Mouse (Mus musculus) skeletal muscle tissue, adult 2 months (tissue): ENCODE data around the gene Nell1.

Experiments
- DNase-seq: peaks from one replicate; pipeline ENCODE4 v3.0.0-alpha.2; 2012; ENCODE audit warnings: low read depth, low spot score

Nell1 gene

DNA sequence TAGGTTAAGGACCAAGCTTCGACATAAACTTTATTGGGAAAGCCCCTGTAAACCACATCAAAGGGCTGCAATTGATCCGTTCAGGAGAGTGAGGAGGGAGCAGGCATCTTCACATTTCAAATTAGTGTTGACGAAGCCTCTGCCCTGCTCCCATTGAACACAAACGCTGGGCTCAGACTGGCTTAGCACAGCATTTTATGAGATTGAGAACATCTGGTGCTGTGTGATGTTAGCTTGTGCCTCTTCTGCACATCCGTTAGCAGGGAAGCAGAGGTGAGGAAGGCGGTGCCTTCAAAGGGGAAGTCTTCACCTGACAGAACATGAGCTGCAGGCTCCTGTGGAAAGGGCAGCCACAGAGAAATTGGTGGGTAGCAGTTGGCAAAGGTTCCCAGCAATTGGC is 66.4 kb downstream of the Nell1 start:
- no peak for DNase-seq

DNA sequence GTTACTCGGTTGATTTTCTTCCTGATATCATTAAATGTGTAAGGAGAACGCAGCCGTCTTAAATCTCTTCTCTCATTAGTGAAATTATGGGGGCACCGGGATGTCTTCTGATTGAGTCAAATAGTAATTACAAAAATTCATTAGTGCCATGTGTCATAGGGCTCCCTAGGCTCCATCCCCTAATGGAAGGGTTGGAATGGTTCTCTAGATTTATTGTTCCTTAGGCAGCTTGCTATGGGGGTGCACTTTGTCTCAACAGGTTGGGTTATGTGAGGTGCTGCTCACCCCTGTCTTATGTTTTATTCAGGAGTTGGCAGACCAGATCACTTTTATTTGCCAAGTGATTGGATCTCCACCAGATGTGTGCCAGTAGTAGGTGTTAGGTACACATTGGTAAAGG is 75.5 kb downstream of the Nell1 start:
- no peak for DNase-seq

DNA sequence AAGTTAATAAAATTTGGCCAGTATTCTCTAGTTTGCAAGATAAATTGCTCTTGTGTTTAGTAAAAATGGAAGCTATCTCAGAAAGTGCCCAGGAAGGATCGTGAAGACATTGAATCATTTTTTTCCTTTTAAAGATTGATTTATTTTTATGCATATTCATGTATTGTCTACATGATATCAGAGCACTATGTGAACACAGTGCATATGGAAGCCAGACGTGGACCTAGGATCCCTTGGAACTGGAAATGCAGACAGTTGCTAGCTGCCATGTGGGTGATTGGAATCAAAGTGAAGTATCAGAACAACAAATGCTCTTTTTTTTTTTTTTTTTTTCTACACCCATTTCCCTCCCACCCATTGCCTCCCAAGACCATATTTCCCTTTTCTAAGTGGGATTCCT is 79.0 kb downstream of the Nell1 start:
- DNase-seq: no peak

DNA sequence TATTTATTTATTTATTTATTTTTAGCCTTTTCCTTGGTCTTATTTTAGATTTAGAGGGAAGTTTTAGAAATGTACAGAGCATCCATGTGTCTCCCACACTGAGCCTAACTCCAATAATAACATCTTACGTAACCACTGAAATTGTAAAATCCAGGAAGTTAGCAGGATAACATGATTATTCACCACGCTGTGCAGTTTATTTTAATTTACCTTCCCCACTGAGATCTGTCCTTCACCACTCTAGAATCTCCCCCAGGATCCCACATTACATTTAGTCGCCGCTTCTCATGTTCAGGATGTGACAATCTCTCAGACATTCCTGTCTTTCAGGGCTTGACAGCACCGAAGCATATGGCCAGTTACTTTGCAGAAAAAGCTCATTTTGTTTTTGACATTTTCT is 119.8 kb downstream of the Nell1 start:
- DNase-seq: no peak

DNA sequence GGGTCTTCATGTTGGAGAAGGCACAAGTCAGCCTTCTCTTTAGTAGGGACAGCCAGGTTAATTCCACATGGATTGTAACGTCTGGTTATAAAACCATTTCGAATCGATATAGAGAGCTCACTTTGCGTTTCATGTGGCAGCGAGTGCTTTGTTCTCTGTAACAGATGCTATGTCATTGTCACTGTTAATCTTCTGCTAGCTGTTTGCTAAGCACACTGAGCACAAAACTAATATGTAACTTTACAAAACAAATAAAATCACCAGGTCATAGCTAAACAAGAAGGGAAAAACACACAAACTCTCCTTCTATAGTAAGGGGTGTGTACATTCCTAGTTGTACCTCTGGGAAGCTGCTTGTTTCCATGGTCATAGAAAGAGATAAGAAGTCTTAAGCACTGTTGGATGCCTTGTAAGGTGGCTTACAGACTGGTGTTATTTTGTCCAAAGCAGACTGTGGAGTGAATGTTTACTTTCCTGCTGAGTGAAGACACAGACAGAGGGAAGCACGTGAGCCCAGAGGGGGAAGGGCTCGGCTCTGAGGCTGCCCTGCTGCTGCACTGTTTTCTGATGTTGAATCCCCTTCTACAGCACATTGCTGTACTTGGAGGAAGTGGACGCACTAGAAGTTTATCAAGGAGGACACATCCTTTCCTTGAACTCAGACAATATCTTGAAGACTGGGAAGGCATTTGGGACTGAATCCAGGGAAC is 131.1 kb downstream of the Nell1 start:
- DNase-seq: no peak

DNA sequence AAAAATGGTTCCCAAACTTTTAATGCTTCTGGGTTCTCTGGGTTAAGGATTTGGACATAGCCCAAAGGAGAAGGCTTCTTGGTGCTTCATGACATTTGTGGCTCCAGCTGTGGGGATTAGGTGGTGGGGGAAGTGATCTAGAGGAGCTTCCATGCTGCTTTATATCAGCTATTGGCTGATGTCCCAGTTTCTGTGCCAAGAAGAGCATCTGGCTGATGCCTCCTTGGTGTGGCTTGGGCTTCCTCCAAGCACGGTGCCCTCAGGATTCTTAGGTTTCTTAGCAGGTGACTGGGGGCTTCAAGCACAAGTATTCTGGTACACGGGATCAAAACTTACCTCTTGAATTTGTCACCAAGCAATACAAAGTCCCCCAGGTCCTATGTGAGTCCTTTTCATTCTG is 132.6 kb downstream of the Nell1 start:
- no peak for DNase-seq

DNA sequence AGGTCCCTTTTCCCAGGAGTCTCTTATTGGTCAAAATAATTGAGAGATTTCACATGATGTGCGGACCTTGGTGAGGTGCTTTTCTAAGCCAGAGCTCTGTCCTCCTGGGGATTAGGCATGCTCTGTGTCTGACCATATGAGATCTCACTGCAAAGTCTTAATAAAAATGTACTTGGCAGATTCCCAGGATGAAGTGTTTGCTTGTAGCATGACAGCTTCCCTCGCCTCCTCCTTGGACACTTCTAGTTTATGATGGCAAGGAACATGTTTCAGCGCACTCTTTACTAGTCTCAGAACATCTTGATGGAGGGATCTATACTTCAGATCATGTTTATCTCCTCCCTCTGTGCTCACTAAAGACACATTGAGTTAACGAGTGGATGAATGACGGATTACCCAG is 143.7 kb downstream of the Nell1 start:
- no peak for DNase-seq

DNA sequence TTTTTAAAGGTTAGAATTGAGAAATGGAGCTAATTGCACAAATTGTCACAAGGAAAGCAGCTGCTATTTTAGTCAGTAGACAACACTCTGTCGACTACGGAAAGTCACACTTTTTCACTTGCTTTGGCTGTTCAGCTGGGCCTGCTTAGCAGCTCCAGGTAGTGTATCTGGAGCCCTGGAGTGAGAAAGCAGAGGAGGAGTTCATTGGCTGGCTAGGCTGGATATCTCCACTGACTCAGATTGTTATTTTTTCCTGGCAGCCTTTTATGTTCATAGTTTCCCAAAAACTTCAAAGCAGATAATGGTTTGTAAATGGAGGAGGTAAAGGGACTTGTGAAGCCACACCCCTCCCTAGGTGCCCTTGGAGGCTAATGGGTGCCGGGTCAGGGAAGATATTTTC is 163.0 kb downstream of the Nell1 start:
- no peak for DNase-seq

DNA sequence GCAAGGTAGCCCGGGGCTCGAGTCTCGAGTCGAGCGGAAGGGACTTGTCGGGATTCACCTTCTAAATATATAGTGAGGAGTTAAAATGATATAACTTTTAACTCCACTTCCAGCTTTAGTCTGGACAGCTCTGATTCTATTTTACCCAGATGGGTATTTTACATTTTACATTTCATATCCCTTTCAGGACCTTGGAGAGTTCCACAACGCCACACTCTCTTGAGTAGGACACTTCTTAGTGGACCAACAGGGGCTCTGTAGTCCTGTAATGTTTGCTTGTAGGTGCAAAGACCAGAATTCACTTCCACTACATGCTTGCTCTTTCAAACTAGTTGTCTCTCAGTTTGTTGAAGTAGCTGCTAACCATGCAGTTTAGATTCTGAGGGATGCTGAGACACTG is 174.7 kb downstream of the Nell1 start:
- DNase-seq: no peak

DNA sequence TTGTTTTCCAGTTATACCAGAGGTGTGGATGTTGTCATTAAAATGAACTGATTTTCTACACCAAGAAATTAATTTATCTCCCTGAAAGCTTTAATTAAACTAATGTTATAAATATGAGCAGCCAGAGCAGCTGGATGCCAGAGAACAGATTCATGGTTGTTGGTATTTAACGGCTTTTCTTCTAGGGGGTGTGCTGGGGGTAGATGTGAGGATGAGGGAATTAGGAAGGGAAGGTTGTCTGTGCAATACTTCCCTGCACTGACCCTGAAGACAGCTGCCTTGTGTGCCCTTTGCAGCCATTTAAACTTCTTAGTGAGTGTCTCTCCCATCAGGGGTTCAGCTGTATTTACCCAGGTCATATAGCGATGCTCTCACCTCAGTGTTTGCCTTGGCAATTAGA is 176.2 kb downstream of the Nell1 start:
- DNase-seq: no peak

DNA sequence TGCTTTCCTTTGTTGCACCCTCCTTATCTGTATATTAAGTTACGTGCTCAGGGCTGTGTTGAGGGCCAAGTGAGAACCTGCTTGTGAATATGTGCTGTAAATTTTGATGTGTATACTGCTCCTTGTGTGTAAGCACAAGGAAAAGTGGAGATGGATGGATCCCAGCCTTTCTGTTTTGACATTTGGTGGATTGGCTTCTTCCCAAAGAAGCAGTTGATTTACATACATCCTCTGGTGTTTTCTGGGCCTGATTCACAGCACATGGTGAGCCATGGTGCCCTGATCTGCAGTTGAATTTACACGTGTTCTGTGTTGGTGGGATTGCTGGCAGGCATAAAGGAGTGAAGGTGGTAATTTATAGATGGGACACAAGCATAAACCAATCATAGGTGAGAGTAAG is 179.0 kb downstream of the Nell1 start:
- DNase-seq: no peak

DNA sequence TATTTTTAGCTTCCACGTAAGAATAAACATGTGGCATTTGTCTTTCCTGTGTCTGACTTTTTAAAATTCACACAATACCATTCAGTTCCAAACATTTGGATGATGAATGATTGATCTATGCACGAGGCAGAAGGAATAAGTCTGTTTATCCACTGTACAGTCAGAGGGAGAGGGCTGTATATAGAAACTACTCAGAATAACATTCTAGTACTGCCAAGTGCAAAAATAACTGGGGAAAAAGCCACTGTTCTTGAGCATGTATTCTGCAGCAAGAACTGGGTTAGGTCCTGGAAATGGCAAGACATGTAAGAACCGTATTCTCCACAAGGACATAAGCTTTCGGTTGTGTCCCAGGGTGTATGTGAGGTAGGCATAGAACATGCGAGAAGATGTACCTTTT is 187.9 kb downstream of the Nell1 start:
- DNase-seq: no peak

DNA sequence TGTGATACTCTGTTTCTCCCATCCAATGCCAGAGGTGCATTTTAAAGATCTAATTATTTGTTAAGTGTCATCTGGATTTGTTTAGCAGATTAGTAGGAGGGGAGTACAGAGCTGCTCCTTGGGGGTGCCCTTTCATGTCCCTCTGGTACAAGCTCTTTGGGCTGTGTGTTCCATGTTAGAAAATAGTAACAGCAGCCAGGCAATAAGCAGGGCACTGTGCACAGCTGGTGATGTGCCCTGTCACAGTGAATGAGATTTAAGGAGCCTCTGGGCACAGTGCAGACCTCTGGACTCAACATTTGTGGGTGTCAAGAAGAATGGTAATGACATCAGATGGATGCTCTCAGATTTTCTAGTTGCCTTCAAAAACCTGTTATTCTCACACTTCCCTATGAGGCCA is 194.1 kb downstream of the Nell1 start:
- no peak for DNase-seq

DNA sequence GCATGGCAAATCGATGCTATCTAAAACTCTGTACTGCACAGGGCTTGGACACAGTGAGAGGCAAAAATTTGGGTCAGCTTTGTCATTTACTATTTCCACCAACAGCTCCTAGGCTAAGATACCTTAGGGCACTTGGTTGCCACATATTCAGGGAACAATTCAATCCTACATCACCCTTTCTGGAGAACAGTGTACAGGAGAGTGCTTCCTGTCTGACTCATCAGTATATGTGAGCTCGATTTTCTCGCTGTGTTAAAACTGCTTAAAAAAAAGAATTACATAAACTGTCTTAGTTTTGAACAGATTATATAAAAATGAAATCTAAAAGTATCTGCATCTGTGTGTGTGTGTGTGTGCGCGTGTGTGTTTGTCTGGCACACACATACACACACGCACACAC is 211.6 kb downstream of the Nell1 start:
- DNase-seq: no peak

DNA sequence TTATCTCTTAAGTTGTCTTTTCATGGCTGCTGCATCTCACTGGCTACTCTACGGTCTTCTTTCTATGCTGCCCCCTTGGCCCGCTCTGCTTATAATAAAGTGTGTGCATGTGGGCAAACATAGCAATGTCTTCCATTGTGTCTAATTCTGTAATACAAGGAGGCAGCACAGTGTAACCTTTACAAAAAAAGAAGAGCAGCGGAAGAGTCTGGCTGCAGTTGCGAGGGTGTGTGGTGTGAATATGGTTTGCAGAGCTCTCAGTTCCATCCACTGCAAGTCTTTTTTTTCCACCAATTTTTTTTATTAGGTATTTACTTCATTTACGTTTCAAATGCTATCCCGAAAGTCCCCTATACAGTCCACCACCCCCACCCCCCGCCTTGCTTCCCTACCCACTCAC is 219.3 kb downstream of the Nell1 start:
- no peak for DNase-seq

DNA sequence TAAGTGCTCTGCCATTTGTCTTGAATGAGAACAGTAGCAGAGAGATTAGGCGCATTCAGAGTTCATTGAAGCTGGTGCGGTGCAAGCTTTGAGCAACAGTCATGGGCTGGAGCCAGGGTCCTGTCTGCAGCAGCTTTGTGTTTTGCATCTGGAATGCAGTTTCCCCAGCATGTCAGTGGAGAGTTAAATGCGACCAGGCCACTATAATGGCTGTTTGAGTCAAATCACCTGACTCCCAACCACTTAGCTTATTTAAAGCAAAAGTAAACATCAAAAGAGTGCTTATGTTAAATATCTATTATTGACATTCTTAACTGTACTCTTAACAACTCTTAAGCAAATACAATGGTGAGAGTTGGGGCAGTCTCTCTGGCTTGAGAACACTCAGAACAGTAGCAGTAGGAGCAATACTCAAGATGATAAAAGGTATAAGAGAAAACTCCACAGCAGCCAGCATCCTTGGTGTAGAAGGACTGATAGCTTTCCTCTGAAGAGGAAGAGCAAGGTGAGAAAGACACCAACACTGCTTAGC is 220.5 kb downstream of the Nell1 start:
- DNase-seq: no peak

DNA sequence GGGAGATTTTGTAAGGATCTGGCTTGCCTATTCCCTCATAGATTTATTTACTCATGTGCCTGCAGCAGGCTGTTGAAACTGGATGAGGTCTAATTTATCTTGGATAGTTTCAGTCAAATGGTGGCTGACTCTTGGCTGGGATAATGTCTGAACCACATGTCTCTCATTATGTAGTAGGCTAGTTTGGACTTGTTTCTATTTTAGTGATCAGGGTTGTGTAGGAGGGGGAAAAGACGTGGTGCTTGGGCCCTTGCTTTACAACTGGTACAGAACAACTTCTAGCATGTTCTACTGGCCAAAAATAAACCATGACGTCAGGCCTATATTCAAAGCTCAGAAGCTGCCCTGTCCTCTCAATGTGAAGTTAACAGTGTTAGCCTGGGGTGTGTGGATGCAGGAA is 230.6 kb downstream of the Nell1 start:
- DNase-seq: peak; percentile 14

DNA sequence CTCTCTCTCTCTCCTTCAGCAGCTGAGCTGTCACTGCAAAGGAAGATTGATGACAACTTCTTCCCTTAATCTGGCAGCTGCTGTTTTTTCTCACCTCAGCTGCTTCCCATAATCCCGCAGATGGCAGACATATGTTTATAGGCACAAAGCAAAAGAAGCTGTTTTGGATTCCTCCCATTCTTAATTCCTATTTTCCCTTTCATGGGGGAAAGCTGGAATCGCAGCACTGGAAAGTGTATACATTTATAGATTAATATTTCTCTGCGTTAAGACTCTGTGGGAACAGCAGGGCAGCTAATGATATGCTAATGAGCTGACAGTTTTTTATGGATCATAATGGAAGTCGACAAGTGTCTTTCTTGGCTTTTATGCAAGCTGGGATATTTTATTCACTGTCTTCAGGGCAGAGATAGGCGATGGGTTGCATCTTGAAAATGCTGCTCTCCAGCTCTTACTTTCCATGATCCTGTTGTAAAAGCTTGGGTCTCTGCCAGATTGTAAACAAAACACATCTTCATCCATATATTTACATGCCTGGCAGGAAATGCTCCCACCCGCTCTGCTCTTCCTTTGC is 236.1 kb downstream of the Nell1 start:
- DNase-seq: no peak

DNA sequence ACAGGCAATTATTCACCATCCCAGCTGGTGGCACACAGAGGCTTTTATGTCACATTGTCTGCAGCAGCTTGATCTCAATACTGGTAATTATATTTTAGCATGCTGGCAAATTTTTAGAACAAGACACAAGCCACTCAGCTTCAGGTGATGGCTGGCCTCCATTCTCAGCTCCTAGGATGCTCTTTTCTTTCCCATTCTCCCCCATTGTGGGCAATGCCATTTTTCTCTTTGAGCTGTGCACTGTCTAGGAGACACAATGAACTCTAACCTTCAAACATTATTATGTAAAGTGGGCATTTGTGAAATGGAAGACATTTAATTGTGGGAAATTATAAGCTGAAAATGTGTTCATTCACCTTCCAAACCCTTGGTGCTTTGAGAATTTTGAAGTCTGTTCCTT is 247.2 kb downstream of the Nell1 start:
- DNase-seq: no peak

DNA sequence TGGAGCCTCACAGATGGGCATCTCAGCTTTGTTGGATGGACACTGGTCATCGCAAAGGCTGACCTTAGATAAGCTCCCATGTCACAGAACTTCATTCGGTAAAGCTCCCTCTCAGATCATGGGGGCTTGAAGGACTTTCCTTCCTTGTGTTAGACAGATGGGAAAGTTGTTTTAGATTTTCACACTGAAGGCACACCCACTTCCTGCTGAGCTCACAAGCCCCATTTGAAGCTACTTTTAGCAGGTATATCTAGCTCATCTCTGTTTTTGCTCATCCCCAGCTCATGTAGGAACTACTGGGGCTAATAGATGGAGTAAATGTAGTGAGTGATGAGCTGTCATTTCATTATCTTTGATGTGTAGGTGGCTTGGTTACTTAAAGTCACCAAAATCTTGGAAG is 252.0 kb downstream of the Nell1 start:
- DNase-seq: no peak

DNA sequence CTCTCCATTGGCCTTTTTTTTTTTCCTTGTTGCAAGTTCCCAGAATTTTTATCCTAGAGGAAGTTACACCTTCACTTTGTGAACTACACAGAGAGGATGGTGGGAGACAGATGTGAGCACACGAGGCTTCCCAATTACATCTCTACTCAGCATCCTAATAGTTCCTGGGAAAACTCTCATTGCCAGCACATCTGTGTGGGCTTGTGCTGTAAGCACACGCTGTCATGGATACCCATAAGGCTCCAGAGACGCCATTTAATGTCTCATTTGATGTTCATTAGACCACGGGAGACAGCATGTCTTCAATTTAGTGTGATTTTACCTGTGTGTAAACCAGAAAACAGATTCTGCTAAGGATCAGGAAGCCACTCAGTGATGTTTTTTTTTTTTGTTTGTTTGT is 253.6 kb downstream of the Nell1 start:
- no peak for DNase-seq

DNA sequence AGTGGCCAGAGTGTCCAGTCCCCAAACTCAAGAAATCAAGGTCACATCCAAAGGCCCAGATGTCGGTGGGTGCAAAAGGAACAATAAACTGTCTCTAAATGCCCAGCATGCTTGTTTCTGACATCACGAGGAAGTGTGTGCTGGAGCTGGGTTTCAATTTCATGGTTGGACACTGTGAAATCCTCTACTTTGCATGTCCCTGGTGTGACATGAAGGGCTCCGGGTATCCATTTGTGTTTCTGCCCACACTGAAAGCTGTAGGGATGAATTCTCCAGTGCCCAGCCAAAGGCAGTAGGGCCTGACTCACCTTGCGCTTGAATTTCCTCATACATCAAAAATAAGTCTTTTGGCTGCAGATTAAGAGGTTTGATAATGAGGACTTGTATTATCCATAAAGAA is 266.5 kb downstream of the Nell1 start:
- no peak for DNase-seq

DNA sequence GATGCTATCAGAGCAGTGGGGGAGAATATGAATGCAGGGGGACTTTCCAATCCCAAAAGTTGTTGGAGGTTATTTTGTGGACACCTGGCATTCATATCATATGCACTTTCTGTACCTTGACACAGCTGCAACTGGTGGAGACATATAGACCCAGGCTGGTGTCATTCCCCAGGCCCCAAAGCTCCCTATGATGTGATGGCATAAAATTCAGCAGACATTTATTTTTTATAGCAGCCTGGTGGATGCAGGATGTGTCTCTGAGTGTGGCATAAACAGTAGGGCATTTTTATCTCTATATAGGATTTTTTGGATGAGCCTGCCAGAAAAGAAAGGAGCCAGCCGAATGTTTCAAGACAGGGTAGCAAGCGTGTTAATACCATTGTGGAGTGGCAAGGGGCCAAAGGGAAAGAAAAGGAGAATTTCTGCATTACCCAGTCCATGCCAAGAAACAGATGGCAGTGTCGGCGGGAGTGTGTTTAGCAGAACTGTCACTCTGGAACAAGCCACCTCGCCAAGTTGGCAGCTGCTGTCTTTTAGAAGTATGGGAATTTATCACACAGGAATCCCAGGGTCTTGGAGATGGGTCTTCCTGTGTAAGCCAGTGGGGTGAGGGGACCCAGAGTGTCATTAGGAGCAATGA is 267.1 kb downstream of the Nell1 start:
- no peak for DNase-seq
